Mouse (Mus musculus) lung, adult 2 months (tissue): ENCODE measurements around the gene Adipor2.

ENCODE experiments used
- CTCF ChIP-seq: fragments of 200-500 bp; IDR thresholded peaks from 2 replicates; pipeline ENCODE4 v1.5.1; 2011; ENCODE audit warnings: mild to moderate bottlenecking, low read length, control low read depth; ENCODE audit not compliant: insufficient read depth
- POLR2A ChIP-seq: fragments of 200-500 bp; IDR thresholded peaks from 2 replicates; pipeline ENCODE4 v1.6.1; 2011; ENCODE audit warnings: low read depth, mild to moderate bottlenecking, control low read depth, low read length, borderline replicate concordance; ENCODE audit errors: extremely low read depth

GRCm38 (mm10) chr6:119363593-119363992 lies 53.9 kb downstream of the Adipor2 start:
- TF ChIP-seq POLR2A: no peak
- no peak for TF ChIP-seq CTCF
